Mouse (Mus musculus) embryonic facial prominence, embryonic 11.5 days (tissue): ENCODE data around the gene Meis2. TPM values are rescaled to one million over a fixed set of nuclear protein-coding genes. Genes with fewer than 3 reads are reported as not detected.

ENCODE experiments used
- ATAC-seq: fragments of 200-750 bp; cut with Nextera tagmentation; replicated peaks from 2 replicates; pipeline ENCODE4 v1.8.0; 2017; ENCODE audit warnings: low read depth; ENCODE audit not compliant: insufficient number of reproducible peaks, low FRiP score, low TSS enrichment
- DNase-seq: peaks from one replicate; pipeline ENCODE4 v3.0.0-alpha.2; 2015; ENCODE audit warnings: low spot score
- H3K27ac ChIP-seq: fragments of 300-500 bp; sonication (generic); replicated peaks from 2 replicates; pipeline ENCODE4 v1.5.1; 2014; ENCODE audit warnings: mild to moderate bottlenecking, low read depth, low read length, control low read depth
- H3K27me3 ChIP-seq: fragments of 300-500 bp; sonication (generic); 2 replicates; pipeline ENCODE4 v1.6.1; 2014; ENCODE audit warnings: mild to moderate bottlenecking, low read length, moderate library complexity, mixed read lengths; ENCODE audit not compliant: control insufficient read depth, insufficient read depth
- H3K36me3 ChIP-seq: fragments of 300-500 bp; sonication (generic); replicated peaks from 2 replicates; pipeline ENCODE4 v1.6.1; 2014; ENCODE audit warnings: low read depth, mild to moderate bottlenecking, low read length, moderate library complexity, mixed read lengths; ENCODE audit not compliant: control insufficient read depth, insufficient read depth
- H3K4me1 ChIP-seq: fragments of 300-500 bp; sonication (generic); 2 replicates; pipeline ENCODE4 v1.6.1; 2014; ENCODE audit warnings: low read length, mixed read lengths; ENCODE audit not compliant: control insufficient read depth, insufficient read depth
- H3K4me2 ChIP-seq: fragments of 300-500 bp; sonication (generic); 2 replicates; pipeline ENCODE4 v1.6.1; 2014; ENCODE audit warnings: low read depth, mild to moderate bottlenecking, control low read depth, low read length, moderate library complexity
- H3K4me3 ChIP-seq: fragments of 300-500 bp; sonication (generic); 2 replicates; pipeline ENCODE4 v1.5.1; 2014; ENCODE audit warnings: low read depth, low read length, control low read depth
- H3K9ac ChIP-seq: fragments of 300-500 bp; sonication (generic); replicated peaks from 2 replicates; pipeline ENCODE4 v1.6.1; 2014; ENCODE audit warnings: mild to moderate bottlenecking, control low read depth, low read length
- H3K9me3 ChIP-seq: fragments of 300-500 bp; sonication (generic); replicated peaks from 2 replicates; pipeline ENCODE4 v1.6.1; 2016; ENCODE audit warnings: mild to moderate bottlenecking, low read length, inconsistent platforms, mixed read lengths; ENCODE audit not compliant: control insufficient read depth
- WGBS: fragments of 180-500 bp; shearing (Covaris S2); extraction: QIAGEN DNeasy Blood & Tissue Kit; methylation state at CpG from one replicate; pipeline ENCODE4 v1.1.7; 2014; 5-methylcytosine and 5-hydroxymethylcytosine counted together
- polyA plus RNA-seq: library from polyadenylated mRNA; unstranded; fragments of >200 nt; fragmentation: Nextera tagmentation; extraction: Ambion mirVana; gene quantifications from 2 replicates; pipeline ENCODE4 v1.2.1, GENCODE M21; 2014

Meis2 gene
- polyA plus RNA-seq, 1 experiment from 2014 or later: 65.3 TPM

DNA sequence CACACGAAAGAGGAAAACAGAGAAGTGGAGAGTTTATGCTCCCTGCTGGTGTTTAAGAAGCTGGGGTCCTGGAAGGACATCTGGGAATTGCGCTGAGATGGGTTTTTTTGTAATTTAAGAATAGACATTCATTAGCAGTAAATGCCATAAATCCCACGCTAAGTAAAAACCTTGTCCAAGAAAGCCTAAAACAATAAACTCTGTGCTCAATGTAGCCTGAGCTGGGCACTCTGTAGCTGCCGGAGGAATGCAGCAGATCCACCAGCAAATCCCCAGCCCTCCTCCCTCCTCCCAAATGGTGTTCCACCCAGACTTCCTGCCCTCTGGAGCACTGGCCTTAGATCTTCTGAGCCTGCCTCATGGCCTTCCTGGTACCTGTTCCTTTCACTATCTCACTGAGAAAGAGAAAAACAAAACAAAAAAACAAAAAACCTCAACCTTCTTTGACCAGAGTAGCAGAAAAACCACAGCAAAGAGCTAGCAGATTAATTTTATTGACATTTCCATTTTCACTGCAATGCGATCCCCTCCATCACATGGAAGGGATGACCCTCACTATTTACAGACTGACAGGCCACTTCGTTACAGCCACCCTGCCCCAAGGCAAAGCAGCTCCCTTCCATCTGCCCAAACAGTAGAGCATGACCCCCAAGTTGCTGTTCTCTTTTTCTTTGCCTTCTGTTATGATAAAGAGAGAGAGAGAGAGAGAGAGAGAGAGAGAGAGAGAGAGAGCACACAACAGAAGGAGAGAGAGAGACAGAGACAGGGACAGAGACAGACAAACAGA, 64.1 kb downstream of the Meis2 start:
- Histone ChIP-seq H3K4me2 (no peak overlapping the region), H3K9me3 (no peaks in the 10 kb centered on the region), H3K4me1 (no peaks in the 10 kb centered on the region; the same call in 1 of the 2 replicates), H3K27ac (no peak overlapping the region), H3K27me3 (no peaks in the 10 kb centered on the region), H3K36me3 (no peaks in the 10 kb centered on the region), H3K9ac (no peak overlapping the region), H3K4me3 (no peak overlapping the region)
- peak; percentile 35 for DNase-seq
- no peak; the same call in 1 of the 2 replicates for ATAC-seq
- WGBS: 21% methylated on average over 6 of the region's 6 CpGs

DNA sequence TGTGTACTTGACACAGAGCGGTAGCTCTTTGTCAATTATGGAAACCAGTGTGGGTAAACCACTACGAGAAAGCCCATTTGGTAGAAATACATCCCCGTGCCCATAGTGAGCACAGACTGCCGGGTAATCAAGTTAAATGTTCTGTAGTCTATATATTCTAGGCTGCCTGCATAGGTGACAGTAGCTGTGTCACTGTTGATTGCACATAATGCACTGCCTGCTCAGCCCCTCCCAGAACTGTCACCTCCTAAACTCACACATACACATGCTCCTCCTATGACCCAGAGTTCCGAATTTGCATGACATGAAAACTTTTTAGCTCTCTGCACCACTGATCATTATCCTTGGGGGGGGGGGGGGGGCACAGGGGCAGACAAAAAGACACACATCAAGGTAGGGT, 65.1 kb downstream of the Meis2 start:
- no peak overlapping the region for H3K4me2 ChIP-seq
- no peaks in the 10 kb centered on the region for H3K36me3 ChIP-seq
- H3K4me1 ChIP-seq: no peaks in the 10 kb centered on the region; the same call in 1 of the 2 replicates
- ATAC-seq (no peak), DNase-seq (no peak)
- no peak overlapping the region for H3K9ac ChIP-seq
- H3K9me3 ChIP-seq: no peaks in the 10 kb centered on the region
- 81% methylated on average over 5 of the region's 5 CpGs for WGBS
- no peak overlapping the region for H3K4me3 ChIP-seq
- no peak overlapping the region for H3K27ac ChIP-seq
- no peaks in the 10 kb centered on the region for H3K27me3 ChIP-seq

DNA sequence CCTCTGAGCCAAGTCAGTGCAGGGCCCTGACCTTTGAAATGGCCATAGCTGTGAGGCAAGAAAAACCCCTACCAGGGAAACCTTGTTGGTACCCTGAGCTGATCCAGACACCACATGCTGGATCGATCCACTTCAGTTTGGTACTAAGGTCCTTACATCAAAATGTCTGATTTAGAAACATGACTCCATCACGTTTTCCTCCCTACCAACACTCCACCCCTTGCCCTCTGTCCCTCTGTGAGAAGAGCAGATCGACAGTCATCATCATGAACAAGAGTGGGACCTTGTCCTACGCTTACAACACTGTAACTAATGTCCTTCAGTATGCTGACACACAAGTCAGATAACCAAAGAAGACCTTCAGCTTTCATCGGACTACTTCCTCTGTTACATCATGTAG, 66.8 kb downstream of the Meis2 start:
- ATAC-seq (no peak; the same call in 1 of the 2 replicates), DNase-seq (no peak)
- Histone ChIP-seq H3K36me3 (no peaks in the 10 kb centered on the region), H3K9ac (no peak overlapping the region), H3K4me3 (no peak overlapping the region), H3K27ac (no peak overlapping the region), H3K4me2 (no peak overlapping the region), H3K9me3 (no peaks in the 10 kb centered on the region), H3K27me3 (no peaks in the 10 kb centered on the region), H3K4me1 (no peaks in the 10 kb centered on the region; the same call in 1 of the 2 replicates)
- 75% methylated on average over 5 of the region's 5 CpGs for WGBS

DNA sequence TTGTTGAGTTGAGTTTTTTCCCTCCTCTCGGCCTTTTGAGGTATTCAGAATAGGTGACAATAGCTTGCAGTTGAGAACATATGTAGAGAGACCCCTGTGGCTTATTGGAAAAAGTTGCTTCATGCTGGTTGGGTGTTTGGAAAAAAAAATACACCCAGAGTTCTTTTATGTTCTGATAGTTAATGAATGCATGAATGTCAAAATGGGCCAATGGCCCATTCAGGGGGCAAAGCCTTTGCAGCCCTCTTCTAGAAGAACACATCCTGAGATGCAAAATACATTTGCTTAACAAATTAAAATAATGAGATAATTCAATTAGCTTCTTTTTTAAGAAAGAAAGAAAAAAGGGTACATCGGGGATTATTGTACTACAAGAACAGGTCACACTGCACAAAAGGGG, 69.2 kb downstream of the Meis2 start:
- DNase-seq (no peak), ATAC-seq (no peak)
- H3K9me3 ChIP-seq: no peaks in the 10 kb centered on the region
- H3K27me3 ChIP-seq: no peaks in the 10 kb centered on the region
- H3K36me3 ChIP-seq: no peaks in the 10 kb centered on the region
- no peak overlapping the region for H3K27ac ChIP-seq
- WGBS: 70% methylated on average over 2 of the region's 2 CpGs
- no peak overlapping the region for H3K4me3 ChIP-seq
- H3K4me2 ChIP-seq: no peak overlapping the region
- H3K4me1 ChIP-seq: no peaks in the 10 kb centered on the region; the same call in 1 of the 2 replicates
- H3K9ac ChIP-seq: no peak overlapping the region

DNA sequence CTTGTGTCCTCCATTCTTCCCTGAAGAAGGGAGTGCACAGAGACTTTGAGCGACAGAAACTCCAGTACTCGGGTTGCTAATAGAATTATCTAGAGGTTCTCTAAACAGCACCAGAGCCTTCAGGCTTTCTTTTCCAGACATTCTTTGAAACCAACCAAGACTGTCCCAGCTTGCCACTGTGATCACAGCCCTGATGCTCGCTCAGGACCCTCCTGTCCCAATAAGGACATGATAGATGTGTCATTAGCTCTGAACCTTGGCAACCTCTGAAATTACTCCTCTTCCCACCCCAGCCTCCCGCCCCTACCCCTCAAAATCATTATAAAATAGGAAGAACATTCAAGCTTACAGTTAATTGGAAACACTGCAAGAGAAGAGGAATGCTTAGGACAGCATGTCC, 71.8 kb downstream of the Meis2 start:
- Histone ChIP-seq H3K36me3 (no peaks in the 10 kb centered on the region), H3K4me1 (no peaks in the 10 kb centered on the region), H3K9ac (no peak overlapping the region), H3K27ac (no peak overlapping the region), H3K9me3 (no peaks in the 10 kb centered on the region), H3K4me3 (no peak overlapping the region), H3K4me2 (no peak overlapping the region), H3K27me3 (no peaks in the 10 kb centered on the region)
- 43% methylated on average over 4 of the region's 4 CpGs for WGBS
- ATAC-seq (no peak), DNase-seq (no peak)

DNA sequence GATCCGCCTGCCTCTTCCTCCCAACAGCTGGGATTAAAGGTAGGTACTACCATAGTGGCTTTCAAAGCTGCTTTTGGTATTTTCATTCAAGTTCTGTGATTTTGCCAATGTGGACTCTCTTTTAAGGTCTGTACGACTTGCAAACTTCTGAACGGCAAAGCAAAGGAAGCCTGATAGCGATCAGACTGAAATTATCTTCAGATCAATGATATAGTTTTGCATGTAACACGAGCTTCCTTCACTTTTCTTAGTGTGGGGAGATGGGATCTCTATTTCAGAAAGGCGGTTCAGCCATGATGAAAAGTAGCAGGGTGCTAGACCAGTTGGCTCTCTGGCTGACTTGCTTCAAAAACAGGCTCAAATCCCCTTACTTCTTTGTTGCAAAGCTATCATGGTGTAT, 76.4 kb downstream of the Meis2 start:
- ATAC-seq (no peak), DNase-seq (no peak)
- no peaks in the 10 kb centered on the region for H3K4me1 ChIP-seq
- H3K27me3 ChIP-seq: no peaks in the 10 kb centered on the region
- H3K36me3 ChIP-seq: no peaks in the 10 kb centered on the region
- WGBS: 83% methylated on average over 6 of the region's 6 CpGs
- no peak overlapping the region for H3K27ac ChIP-seq
- no peak overlapping the region for H3K4me2 ChIP-seq
- H3K9ac ChIP-seq: no peak overlapping the region
- H3K9me3 ChIP-seq: no peaks in the 10 kb centered on the region
- H3K4me3 ChIP-seq: no peak overlapping the region

DNA sequence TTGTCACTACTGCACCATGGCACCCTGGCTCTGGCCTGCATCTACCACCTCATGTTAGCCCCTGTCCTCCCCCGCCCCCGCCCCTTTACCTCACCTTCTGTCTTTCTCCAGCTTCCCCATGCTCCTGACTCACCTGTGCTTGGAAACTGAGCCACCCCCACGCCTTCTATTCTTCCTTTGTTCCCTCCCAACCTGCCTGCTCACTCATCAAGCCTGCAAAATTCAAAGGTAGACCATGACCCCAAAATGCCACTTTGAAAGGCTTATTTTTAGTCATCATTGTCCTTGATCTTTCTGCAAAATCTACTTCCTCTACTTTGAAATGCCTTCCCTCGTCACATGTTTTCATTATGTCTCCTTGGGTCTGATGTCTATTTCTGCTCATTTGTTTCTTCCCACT, 77.2 kb downstream of the Meis2 start:
- 84% methylated on average over 4 of the region's 4 CpGs for WGBS
- Histone ChIP-seq H3K9ac (no peak overlapping the region), H3K27me3 (no peaks in the 10 kb centered on the region), H3K4me2 (no peak overlapping the region), H3K4me1 (no peaks in the 10 kb centered on the region), H3K36me3 (no peaks in the 10 kb centered on the region), H3K9me3 (no peaks in the 10 kb centered on the region), H3K4me3 (no peak overlapping the region), H3K27ac (no peak overlapping the region)
- DNase-seq: no peak
- no peak for ATAC-seq

DNA sequence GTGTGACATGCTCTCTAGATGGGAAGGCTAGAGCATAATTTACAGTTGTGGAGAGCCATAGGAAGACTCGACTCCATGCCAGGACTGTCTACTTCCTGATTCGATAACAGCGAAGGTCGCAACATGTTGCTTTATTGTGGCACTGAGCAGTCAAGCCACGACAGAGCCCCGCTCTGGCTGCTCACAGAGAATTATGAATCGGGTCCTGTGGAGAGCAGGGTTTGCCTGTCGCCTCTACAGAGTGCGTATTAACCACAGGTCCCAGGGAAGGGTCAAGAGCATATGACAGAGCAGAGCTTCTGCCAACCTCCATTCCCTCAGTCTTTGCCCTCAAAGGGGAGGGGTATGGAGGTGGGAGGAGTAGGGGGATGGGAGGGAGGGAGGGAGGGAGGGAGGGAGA, 80.7 kb downstream of the Meis2 start:
- H3K36me3 ChIP-seq: no peaks in the 10 kb centered on the region
- DNase-seq (no peak), ATAC-seq (no peak)
- 71% methylated on average over 9 of the region's 9 CpGs for WGBS
- no peaks in the 10 kb centered on the region for H3K27me3 ChIP-seq
- H3K9ac ChIP-seq: no peak overlapping the region
- H3K4me1 ChIP-seq: no peaks in the 10 kb centered on the region
- no peak overlapping the region for H3K4me2 ChIP-seq
- no peaks in the 10 kb centered on the region for H3K9me3 ChIP-seq
- H3K27ac ChIP-seq: no peak overlapping the region
- no peak overlapping the region for H3K4me3 ChIP-seq
